Mouse (Mus musculus): ENCODE data around the gene Hist1h1b. TPM values are rescaled to one million over a fixed set of nuclear protein-coding genes. Genes with fewer than 3 reads are reported as not detected.
"Not testable (repeated sequence)": the region's sequence is repeated elsewhere in the genome, so short reads cannot be mapped to it uniquely, and the experiment has no call there.

Gene Hist1h1b
- 1 to 10 TPM; 7.3 to 9.3 TPM for total RNA-seq (2021)

DNA sequence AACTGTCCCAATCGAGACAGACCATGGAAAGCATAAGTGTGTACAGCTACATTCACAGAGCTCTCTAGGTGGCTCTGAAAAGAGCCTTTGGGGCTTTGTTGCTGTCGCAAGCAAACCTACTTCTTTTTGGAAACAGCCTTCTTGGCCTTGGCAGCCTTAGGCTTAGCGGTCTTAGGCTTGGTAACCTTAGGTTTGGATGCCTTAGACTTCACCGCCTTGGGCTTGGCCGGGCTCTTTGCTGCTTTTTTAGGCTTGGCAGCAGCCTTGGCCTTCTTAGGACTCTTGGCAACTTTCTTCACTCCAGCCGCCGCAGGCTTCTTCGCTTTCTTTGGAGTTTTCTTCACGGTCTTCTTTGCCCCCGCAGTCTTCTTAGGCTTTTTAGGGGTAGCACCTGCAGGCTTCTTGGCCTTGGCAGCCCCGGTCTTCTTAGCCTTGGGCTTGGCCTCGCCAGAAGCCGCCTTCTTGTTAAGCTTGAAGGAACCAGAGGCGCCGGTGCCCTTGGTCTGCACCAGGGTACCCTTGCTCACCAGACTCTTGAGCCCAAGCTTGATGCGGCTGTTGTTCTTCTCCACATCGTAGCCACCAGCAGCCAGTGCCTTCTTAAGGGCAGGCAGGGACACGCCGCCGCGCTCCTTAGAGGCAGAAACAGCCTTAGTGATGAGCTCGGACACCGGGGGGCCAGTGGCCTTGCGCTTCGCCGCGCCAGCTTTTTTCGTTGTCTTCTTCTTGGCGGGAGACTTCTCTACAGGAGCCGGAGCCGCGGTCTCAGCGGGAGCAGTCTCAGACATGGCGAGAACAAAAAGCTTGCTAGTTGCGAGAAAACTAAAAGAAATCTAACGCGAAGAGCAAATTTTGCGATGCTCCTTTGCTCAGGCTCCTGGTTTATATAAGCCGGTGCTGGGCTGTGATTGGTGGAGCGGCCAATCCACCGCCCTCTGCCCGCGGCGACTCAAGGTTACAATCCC is at the start of gene Hist1h1b:
Hist1h1b (minus strand) TSS at position 859 of the 965 bp plus-strand sequence.
- peak in 1 of 2 experiments; percentile 44 for DNase-seq (ENCODE audit: extremely low spot score in 1 of 2, low spot score in 1 of 2)

DNA sequence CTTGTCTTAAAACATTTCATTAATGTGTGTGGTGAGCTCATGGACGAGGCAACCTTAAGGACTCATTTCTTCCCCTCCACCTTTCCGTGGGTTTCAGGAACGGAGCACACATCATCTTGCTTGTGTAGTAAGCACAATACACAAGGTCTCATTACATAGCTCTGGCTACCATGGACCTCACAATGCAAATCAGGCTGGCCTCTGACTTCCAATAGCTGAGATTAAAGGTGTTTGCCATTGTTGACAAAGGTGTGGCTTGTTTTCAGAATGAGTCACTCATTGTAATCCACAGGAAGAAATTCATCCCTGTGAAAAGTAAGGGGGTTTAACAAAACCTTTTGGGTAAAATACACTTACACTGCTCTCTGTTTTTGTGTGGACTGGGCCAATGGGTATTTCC is 48.1 kb upstream of the Hist1h1b start:
- DNase-seq (ENCODE audit: extremely low spot score in 1 of 2, low spot score in 1 of 2), result no peak

DNA sequence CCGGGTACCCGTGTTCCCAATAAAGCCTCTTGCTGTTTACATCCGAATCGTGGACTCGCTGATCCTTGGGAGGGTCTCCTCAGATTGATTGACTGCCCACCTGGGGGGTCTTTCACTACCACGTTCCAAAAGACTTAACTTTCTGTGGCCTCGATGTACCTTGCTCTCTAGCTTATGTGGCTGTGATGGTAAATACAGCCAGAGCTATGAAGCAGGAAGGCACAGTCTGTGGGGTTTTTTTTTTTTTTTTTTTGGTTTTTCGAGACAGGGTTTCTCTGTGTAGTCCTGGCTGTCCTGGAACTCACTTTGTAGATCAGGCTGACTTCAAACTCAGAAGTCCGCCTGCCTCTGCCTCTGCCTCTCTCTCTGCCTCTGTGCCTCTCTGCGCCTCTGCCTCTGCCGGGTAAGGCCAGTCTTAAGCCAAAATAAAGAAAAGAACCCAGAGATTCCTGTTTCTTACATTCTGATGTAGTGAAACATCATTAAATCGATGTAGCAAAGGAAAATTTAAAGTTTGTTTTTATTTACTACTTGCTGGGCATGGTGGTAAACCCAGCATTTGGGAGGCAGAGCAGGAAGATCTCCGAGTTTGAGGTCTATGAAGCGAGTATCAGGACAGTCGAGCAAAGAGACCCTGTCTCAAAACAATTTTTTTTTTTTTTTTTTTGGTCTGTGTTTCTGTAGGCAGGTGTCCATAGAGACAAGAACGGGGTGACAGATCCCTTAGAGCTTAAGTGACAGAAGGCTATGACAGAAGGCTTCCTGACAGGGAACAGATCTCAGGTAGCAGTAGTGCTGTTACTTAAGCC is 39.9 kb upstream of the Hist1h1b start:
- not testable (repeated sequence) for DNase-seq (ENCODE audit: extremely low spot score in 1 of 2, low spot score in 1 of 2)

GRCm38 (mm10) chr13:21812092-21812491 is 31.7 kb upstream of the Hist1h1b start:
- DNase-seq (ENCODE audit: extremely low spot score in 1 of 2, low spot score in 1 of 2), result not testable (repeated sequence)

GRCm38 (mm10) chr13:21811539-21811938 is 31.1 kb upstream of the Hist1h1b start, which contains the start of gene Hist1h4m:
TSS of gene Hist1h4m (plus strand) at chr13:21811746.
- peak; percentile 25 to 29 for DNase-seq (ENCODE audit: extremely low spot score in 1 of 2, low spot score in 1 of 2)

DNA sequence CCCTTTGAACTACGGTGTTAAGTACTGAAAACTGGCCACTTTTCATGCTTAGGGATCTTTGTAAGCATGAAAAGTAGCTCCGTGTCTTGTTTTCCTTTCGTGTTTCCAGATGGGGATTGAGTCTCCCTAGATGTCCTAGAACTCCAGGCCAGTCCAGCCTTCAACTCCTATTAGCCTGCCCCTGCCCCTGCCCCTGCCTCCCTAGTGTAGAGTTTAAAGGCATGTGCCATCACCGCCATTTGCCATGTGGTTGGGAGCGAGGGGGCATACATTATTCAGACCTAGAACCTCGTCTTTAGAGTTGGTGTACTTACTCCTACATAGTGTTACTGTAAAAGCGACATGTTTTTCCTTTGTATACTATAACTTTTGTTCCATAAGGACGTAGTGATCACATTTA is 30.6 kb upstream of the Hist1h1b start:
- not testable (repeated sequence) for DNase-seq (ENCODE audit: extremely low spot score in 1 of 2, low spot score in 1 of 2)

GRCm38 (mm10) chr13:21810073-21810472 is 29.6 kb upstream of the Hist1h1b start, which contains the start of the genes Hist1h2bq and Hist1h2ao:
TSS of gene Hist1h2bq (minus strand) at chr13:21810197.
TSS of gene Hist1h2ao (plus strand) at chr13:21810465.
- DNase-seq (ENCODE audit: extremely low spot score in 1 of 2, low spot score in 1 of 2), result not testable (repeated sequence)

- DNase-seq (ENCODE audit: extremely low spot score in 1 of 2, low spot score in 1 of 2), result not testable (repeated sequence)
Observed at GRCm38 (mm10) chr13:21803058-21803457, 22.6 kb upstream of the Hist1h1b start.

- not testable (repeated sequence) for DNase-seq (ENCODE audit: extremely low spot score in 1 of 2, low spot score in 1 of 2)
Observed at GRCm38 (mm10) chr13:21797163-21797562, 16.7 kb upstream of the Hist1h1b start.

GRCm38 (mm10) chr13:21795584-21795983 is 15.2 kb upstream of the Hist1h1b start:
- no peak for DNase-seq (ENCODE audit: extremely low spot score in 1 of 2, low spot score in 1 of 2)

DNA sequence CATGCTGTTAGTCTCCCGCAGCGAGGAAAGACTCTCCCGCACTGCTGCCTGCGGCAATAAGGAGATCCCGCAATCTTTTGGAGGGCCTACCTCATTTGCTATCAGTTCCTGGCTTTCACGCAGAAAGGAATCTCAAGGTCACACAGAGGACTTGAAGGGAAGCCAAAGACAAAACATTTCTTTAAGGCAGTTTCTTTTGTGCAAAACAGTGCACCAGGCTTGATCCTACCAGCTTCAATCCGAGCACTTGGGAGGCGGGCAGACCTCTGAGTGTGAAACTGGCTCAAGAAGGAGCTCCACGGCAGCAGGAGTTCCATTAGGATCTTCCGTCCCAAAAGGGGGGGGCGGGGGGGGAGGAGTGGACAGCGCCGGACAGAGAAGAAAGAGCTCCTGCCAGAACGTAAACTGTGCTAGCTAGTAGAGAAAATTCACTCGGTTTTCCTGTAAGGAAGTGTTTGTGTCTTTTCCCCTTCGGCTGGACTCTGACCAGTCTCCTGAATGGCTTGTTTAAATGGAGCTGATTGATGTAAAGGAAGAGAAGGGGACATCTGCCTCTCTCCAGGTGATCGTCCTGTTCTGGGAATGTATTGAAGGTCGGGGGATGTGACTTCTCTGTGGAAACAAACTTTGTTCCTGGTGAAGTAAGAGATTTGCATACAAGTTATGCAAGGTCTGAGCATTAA is 10.3 kb upstream of the Hist1h1b start:
- no peak for DNase-seq (ENCODE audit: extremely low spot score in 1 of 2, low spot score in 1 of 2)

- no peak for DNase-seq (ENCODE audit: extremely low spot score in 1 of 2, low spot score in 1 of 2)
Observed at GRCm38 (mm10) chr13:21789925-21790324, 9.5 kb upstream of the Hist1h1b start.

GRCm38 (mm10) chr13:21787760-21788593 is 7.6 kb upstream of the Hist1h1b start:
- DNase-seq (ENCODE audit: extremely low spot score in 1 of 2, low spot score in 1 of 2), result no peak

DNA sequence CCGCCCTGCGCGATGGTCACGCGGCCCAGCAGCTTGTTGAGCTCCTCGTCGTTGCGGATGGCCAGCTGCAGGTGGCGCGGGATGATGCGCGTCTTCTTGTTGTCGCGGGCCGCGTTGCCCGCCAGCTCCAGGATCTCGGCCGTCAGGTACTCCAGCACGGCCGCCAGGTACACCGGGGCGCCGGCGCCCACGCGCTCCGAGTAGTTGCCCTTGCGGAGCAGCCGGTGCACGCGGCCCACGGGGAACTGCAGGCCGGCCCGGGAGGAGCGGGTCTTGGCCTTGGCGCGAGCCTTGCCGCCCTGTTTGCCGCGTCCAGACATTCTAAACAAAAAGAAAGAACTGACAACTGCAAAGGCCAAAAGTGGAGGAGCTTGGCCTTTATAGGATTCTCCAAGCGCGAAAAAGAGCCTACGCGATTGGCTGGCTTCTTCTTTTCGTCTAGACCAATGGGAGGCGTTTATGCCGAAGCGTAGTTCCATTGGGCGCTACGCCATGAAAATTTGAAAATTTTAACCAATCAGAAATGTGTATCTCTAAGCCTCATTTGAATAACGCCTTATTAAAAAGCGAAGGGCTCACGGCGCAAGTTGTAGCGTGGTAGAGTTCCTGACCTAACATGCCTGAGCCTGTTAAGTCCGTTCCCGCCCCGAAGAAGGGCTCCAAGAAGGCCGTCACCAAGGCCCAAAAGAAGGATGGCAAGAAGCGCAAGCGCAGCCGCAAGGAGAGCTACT is 6.6 kb upstream of the Hist1h1b start, which contains the start of the genes Hist1h2an and Hist1h2bp:
Hist1h2an (minus strand) TSS at position 320 of the 731 bp plus-strand sequence.
Hist1h2bp (plus strand) TSS at position 563 of the 731 bp plus-strand sequence.
- DNase-seq (ENCODE audit: extremely low spot score in 1 of 2, low spot score in 1 of 2), result peak; percentile 61 to 62

GRCm38 (mm10) chr13:21786189-21786898 is 5.9 kb upstream of the Hist1h1b start:
- no peak for DNase-seq (ENCODE audit: extremely low spot score in 1 of 2, low spot score in 1 of 2)

DNA sequence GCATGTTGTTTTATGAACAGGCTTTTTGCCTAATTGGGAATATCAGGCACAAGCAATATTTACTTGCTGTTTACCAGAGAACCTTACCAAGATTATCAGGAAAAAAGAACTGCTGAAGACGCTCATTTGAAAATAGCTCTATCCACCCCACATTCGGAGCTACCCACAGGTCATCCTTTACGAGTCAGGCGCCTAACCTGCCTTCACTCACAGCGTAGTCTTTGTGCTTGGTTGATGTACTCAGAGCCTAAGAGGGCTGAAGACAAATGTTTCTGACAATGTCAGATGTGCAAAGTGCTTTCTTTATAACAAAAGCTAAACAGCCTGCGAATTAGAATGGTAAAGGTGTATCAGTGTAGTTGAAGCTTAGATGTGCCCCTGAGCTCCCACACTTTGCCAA is 3.9 kb upstream of the Hist1h1b start:
- no peak for DNase-seq (ENCODE audit: extremely low spot score in 1 of 2, low spot score in 1 of 2)

DNA sequence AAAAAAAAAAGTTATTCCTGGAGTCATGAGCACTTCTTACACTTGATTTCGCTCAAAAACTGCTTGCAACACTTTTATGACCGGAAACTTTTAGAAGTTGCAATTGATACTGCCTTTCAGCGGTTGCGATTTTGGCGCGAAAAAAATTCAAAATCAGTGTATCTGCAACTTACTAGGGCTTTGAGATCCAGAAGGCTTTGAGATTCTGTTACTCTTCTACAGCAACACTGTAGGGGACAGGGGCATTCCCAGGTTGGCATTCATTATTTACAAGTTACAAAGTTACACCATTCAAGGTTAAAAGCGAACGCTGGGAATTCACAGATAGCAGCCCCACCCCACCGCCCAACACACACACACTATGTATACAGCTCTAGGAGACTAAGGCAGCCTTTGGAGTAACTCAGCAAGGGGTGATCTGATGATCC is 3.3 kb upstream of the Hist1h1b start:
- DNase-seq (ENCODE audit: extremely low spot score in 1 of 2, low spot score in 1 of 2), result peak in 1 of 2 experiments; percentile 21

- DNase-seq (ENCODE audit: extremely low spot score in 1 of 2, low spot score in 1 of 2), result peak; percentile 24 to 36
Observed at GRCm38 (mm10) chr13:21783255-21783617, 2.8 kb upstream of the Hist1h1b start, which contains the start of gene Hist1h3i. TSS of gene Hist1h3i (minus strand) at chr13:21783370.

All from layer of hippocampus, postnatal 25 days (tissue).